Mouse (Mus musculus): ENCODE measurements around the gene Calu. TPM values are rescaled to one million over a fixed set of nuclear protein-coding genes. Genes with fewer than 3 reads are reported as not detected.
"Not testable (repeated sequence)": the region's sequence is repeated elsewhere in the genome, so short reads cannot be mapped to it uniquely, and the experiment has no call there.

Calu gene
- 10 to 100 TPM; 71.3 to 96.1 TPM for total RNA-seq (2021)
- long read RNA-seq, experiment 1, transcript Calu-202 (7 exons, 2,670 nt): major isoform, 83 of 115 reads
- long read RNA-seq, experiment 1, transcript Calu-201 (7 exons, 3,229 nt): minor isoform, 16 of 115 reads
- long read RNA-seq, experiment 1, partial matches to known transcripts: 4 of 115 reads
- long read RNA-seq, experiment 1, other reads (novel, unspliced or antisense): 12 of 115 reads
- long read RNA-seq, experiment 2, transcript Calu-201 (7 exons, 3,229 nt): minor isoform, 12 of 75 reads
- long read RNA-seq, experiment 2, transcript Calu-202 (7 exons, 2,670 nt): major isoform, 53 of 75 reads
- long read RNA-seq, experiment 2, partial matches to known transcripts: 4 of 75 reads
- long read RNA-seq, experiment 2, other reads (novel, unspliced or antisense): 6 of 75 reads

GRCm38 (mm10) chr6:29347665-29348370, at the start of gene Calu:
Gene Calu, plus strand, starts transcription at chr6:29348069.
- DNase-seq (ENCODE audit: low spot score): peak; percentile 100

- no peak for DNase-seq (ENCODE audit: low spot score)
These were observed 48.8 kb upstream of the Calu start for GRCm38 (mm10) chr6:29299112-29299511.

GRCm38 (mm10) chr6:29303251-29303650, 44.6 kb upstream of the Calu start:
- DNase-seq (ENCODE audit: low spot score): no peak

- DNase-seq (ENCODE audit: low spot score): no peak
These were observed 44.1 kb upstream of the Calu start for GRCm38 (mm10) chr6:29303726-29304125.

- no peak for DNase-seq (ENCODE audit: low spot score)
These were observed 42.4 kb upstream of the Calu start for GRCm38 (mm10) chr6:29305462-29305861.

GRCm38 (mm10) chr6:29308846-29309605, 38.8 kb upstream of the Calu start:
- DNase-seq (ENCODE audit: low spot score): no peak

DNA sequence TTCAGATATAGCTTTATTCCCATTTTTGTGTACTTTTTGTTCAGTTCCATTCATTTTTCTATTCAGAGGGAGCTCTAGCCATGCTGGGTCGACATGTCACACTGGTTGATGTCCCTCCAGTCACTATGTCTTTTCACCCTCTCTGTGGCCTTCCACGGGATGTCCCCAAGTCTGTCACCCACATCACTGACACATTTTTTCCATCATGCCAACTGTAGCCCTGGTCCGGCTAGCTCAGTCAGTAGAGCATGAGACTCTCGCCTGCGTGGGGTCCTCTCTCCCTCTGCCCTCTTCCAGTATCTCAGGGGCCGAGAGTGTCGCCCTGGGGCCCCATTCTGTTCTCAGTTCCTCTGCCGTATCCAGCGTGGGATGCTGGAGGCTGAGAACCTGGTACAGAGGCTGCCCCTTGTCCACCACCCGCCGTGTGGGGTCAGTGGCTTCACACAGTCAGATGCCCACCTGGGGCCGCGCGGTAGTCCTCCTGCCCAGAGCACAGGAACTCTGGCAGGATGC, 34.1 kb upstream of the Calu start:
- DNase-seq (ENCODE audit: low spot score): no peak

GRCm38 (mm10) chr6:29317286-29317685, 30.6 kb upstream of the Calu start:
- no peak for DNase-seq (ENCODE audit: low spot score)

DNA sequence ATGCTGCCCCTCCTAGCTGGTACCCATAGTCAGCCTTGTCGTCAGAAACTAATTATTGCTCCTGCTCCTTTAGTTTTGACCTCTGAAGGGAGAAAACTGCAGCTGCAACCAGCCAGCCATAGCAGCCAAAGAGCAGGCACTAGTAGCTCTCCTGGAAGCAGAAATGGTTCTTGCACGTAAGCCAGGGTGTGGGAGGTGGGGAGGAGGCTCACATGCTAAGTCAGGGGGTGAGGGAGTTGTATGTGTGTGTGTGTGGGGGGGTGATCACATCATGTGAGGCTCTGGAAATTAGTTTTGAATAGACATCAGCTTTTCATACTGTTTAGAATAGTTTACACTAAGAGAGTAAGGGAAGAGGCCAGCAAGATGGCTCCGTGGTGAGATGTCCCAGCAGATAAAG, 29.9 kb upstream of the Calu start:
- no peak for DNase-seq (ENCODE audit: low spot score)

DNA sequence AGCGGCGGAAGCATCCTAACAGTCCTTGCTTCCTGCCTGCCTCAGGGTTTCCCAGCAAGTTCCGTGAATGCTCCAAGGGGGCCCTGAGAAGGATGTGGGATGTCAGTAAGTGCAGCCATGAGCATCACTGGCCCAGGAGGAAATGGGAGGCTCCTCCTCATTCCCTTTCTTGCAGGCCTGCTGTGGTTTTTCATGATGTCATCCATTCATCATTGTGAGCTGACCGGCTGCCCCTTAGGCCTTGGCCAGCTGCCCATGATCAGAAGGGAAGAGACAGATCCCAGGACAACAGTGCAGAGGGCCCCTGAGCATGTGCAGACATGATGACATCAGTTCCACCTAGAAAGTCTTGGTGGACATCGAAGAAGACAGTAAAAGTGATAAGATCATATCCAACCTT, 29.0 kb upstream of the Calu start, which contains the start of gene Fam71f1:
Gene Fam71f1 (plus strand): TSS at position 262 of the 400 bp plus-strand sequence.
- DNase-seq (ENCODE audit: low spot score): peak; percentile 3

DNA sequence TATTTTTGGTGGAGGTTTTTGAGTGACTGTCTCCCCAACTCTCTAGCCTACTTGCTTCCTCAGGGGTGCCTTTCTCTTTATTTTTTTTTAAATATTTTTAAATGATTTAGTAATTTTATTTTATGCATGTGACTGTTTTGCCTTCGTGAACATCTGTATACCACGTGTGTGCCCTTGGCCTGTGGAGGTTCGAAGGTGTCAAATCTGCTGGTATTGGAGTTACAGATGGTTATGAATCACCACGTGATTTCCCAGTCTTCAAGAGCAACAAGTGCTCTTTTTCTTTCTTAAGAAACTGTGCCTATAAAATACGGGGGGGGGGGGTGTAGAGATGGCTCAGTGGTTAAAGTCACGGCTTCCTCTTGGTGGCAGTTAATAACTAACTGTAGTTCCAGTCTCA, 26.3 kb upstream of the Calu start:
- DNase-seq (ENCODE audit: low spot score): no peak

GRCm38 (mm10) chr6:29322147-29322546, 25.7 kb upstream of the Calu start:
- no peak for DNase-seq (ENCODE audit: low spot score)

- DNase-seq (ENCODE audit: low spot score): no peak
These were observed 25.1 kb upstream of the Calu start for GRCm38 (mm10) chr6:29322735-29323134.

DNA sequence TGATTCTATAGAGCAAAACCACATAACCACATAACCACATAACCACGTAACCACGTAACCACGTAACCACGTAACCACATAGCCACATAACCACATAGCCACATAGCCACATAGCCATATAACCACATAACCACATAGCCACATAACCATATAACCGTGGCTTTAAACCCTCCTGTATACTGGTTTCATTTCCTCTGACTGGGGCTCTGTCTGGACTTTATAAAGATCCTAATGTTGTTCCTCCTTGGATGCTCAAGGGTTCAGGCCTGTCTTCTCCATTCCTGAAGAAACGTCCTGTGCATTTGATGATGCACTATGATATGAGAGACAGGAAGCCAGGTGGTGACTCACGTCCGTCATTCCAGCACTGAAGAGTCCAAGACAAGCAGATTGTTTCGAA, 20.9 kb upstream of the Calu start:
- no peak for DNase-seq (ENCODE audit: low spot score)

DNA sequence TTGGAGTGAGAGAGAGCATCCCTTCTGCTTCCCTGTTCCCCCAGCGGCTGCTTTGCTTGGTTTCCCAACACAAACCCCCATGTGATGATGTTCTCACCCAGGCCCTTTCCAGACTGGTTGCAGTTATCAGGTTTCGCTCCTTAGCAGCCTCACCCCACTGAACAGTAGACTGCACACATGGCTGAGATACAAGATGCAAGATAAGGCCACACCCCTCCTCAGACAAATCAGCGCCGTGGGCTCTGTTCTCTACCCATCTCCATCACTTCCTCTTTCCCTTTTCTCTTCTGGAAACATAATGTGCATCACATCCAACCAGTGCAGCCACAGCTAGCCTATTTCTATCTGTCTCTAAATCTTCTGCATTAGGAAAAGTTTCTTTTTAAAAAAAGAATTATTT, 18.4 kb upstream of the Calu start:
- DNase-seq (ENCODE audit: low spot score): no peak

- DNase-seq (ENCODE audit: low spot score): not testable (repeated sequence)
These were observed 1.4 kb upstream of the Calu start for GRCm38 (mm10) chr6:29346512-29346911.

DNA sequence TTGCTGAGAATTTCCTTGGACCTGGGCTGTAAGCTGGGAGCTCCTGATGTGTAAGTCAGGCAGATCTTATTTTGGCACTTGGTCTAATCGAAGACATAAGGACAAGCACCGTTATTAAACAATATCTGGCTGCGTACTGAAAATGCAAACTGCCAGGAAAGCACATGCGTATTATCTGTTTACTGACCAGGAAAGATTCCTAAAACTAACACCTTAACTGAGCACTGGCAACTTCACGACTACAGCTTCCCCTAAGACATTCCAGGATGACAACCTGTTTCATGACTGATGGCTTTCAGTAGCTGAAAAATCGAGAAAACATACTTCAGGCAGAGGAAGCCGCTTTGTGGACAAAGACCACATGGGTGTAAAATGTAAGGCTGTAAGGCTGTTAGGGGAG, 680 bp upstream of the Calu start:
- DNase-seq (ENCODE audit: low spot score): no peak

GRCm38 (mm10) chr6:29348371-29348724, 479 bp downstream of the Calu start:
- no peak for DNase-seq (ENCODE audit: low spot score)

- DNase-seq (ENCODE audit: low spot score): no peak
These were observed 3.7 kb downstream of the Calu start for GRCm38 (mm10) chr6:29351613-29352012.

GRCm38 (mm10) chr6:29352816-29353215, 4.9 kb downstream of the Calu start:
- DNase-seq (ENCODE audit: low spot score): no peak

- DNase-seq (ENCODE audit: low spot score): peak; percentile 52
These were observed 11.5 kb downstream of the Calu start for GRCm38 (mm10) chr6:29359386-29359785.

GRCm38 (mm10) chr6:29360211-29360610, 12.3 kb downstream of the Calu start:
- peak; percentile 23 for DNase-seq (ENCODE audit: low spot score)
